Mouse (Mus musculus): ENCODE data around the gene Olfr181.

- TF ChIP-seq CTCF (IDR thresholded peaks at IDR 0.05; ENCODE audit: borderline replicate concordance, insufficient read depth, low read length): no peak
- no peak for TF ChIP-seq POLR2A (IDR thresholded peaks at IDR 0.05; ENCODE audit: low read depth, low read length)
These were observed at the start of gene Olfr181 for GRCm38 (mm10) chr16:58928655-58929054.
